Mouse (Mus musculus) kidney, postnatal 25 days (tissue): ENCODE measurements around the gene Myo16.

Experiments
- DNase-seq, 2 experiments: peaks; one replicate each; pipeline ENCODE4 v3.0.0; 2021; ENCODE audit warnings: mixed read lengths in 2 of 2

Gene Myo16

GRCm38 (mm10) chr8:10634421-10634820 lies 480.7 kb downstream of the Myo16 start:
- no peak for DNase-seq

- DNase-seq: no peak
Observed at GRCm38 (mm10) chr8:10638871-10639270, 485.2 kb downstream of the Myo16 start.

GRCm38 (mm10) chr8:10640176-10640810 lies 486.6 kb downstream of the Myo16 start:
- DNase-seq: no peak

- no peak for DNase-seq
Observed at GRCm38 (mm10) chr8:10640859-10641258, 487.1 kb downstream of the Myo16 start.

GRCm38 (mm10) chr8:10641343-10641742 lies 487.6 kb downstream of the Myo16 start:
- no peak for DNase-seq

- no peak for DNase-seq
Observed at GRCm38 (mm10) chr8:10643244-10643643, 489.5 kb downstream of the Myo16 start.

- DNase-seq: no peak
Observed at GRCm38 (mm10) chr8:10644481-10644880, 490.8 kb downstream of the Myo16 start.

GRCm38 (mm10) chr8:10645740-10646139 lies 492.0 kb downstream of the Myo16 start:
- no peak for DNase-seq

- no peak for DNase-seq
Observed at GRCm38 (mm10) chr8:10646485-10646884, 492.8 kb downstream of the Myo16 start.

- DNase-seq: peak; percentile 74 to 89
Observed at GRCm38 (mm10) chr8:10651546-10652315, 498.0 kb downstream of the Myo16 start.

GRCm38 (mm10) chr8:10653282-10653681 lies 499.6 kb downstream of the Myo16 start:
- DNase-seq: peak; percentile 40 to 70

GRCm38 (mm10) chr8:10654922-10655518 lies 501.3 kb downstream of the Myo16 start:
- DNase-seq: no peak

GRCm38 (mm10) chr8:10663770-10664470 lies 510.2 kb downstream of the Myo16 start:
- DNase-seq: no peak

- DNase-seq: peak; percentile 54 to 79
Observed at GRCm38 (mm10) chr8:10664861-10665543, 511.3 kb downstream of the Myo16 start.

GRCm38 (mm10) chr8:10665821-10666283 lies 512.1 kb downstream of the Myo16 start:
- DNase-seq: no peak

- DNase-seq: no peak
Observed at GRCm38 (mm10) chr8:10671862-10672548, 518.3 kb downstream of the Myo16 start.

- DNase-seq: no peak
Observed at GRCm38 (mm10) chr8:10677840-10678410, 524.2 kb downstream of the Myo16 start.

- no peak for DNase-seq
Observed at GRCm38 (mm10) chr8:10681926-10682325, 528.2 kb downstream of the Myo16 start.

- DNase-seq: no peak
Observed at GRCm38 (mm10) chr8:10683088-10683487, 529.4 kb downstream of the Myo16 start.
